Mouse (Mus musculus): ENCODE data around the gene Olfr1371. TPM values are rescaled to one million over a fixed set of nuclear protein-coding genes. Genes with fewer than 3 reads are reported as not detected.
"Not testable (repeated sequence)": the region's sequence is repeated elsewhere in the genome, so short reads cannot be mapped to it uniquely, and the experiment has no call there.

The Olfr1371 gene
- polyA plus RNA-seq, 1 experiment from 2014 or later = not detected

DNA sequence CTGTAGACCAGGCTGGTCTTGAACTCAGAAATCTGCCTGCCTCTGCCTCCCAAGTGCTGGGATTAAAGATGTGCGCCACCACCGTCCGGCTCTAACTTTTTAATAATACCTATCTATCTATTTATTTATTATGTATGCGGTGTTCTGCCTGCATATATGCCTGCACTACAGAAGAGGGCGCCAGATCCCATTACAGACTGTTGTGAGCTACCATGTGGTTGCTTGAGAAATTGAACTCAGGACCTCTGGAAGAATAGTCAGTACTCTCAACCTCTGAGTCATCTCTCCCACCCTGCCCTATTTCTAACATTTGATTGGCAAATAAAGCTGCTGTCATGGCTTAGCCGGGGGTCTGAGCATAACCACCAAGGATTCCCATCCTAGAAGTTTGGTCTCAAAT lies 9.1 kb upstream of the Olfr1371 start:
- H3K9me3 ChIP-seq = no peaks in the 10 kb centered on the region
- no peak for ATAC-seq
- no peak overlapping the region for H3K27ac ChIP-seq
- WGBS = 77% methylated on average over 6 of the region's 6 CpGs
- H3K4me1 ChIP-seq (replicated peaks) = peaks cover 2% of the 10 kb centered on the region; the same call in 1 of the 2 replicates
- H3K4me2 ChIP-seq (replicated peaks) = no peak overlapping the region
- peaks cover 11% of the 10 kb centered on the region for H3K27me3 ChIP-seq
- H3K4me3 ChIP-seq (replicated peaks) = no peak overlapping the region
- no peaks in the 10 kb centered on the region for H3K36me3 ChIP-seq
- no peak overlapping the region for H3K9ac ChIP-seq (replicated peaks)

- not testable (repeated sequence) for ATAC-seq
Observed at GRCm38 (mm10) chr11:52221921-52222320, 8.1 kb upstream of the Olfr1371 start.

GRCm38 (mm10) chr11:52220282-52220681 lies 6.5 kb upstream of the Olfr1371 start:
- peak; percentile 87 for ATAC-seq
- H3K4me3 ChIP-seq (replicated peaks) = no peak overlapping the region
- peaks cover 2% of the 10 kb centered on the region; the same call in 1 of the 2 replicates for H3K4me1 ChIP-seq (replicated peaks)
- no peak overlapping the region for H3K9ac ChIP-seq (replicated peaks)
- no peaks in the 10 kb centered on the region for H3K9me3 ChIP-seq
- WGBS = 6% methylated on average over 4 of the region's 4 CpGs
- H3K4me2 ChIP-seq (replicated peaks) = 0 out of 2 replicates have a peak overlapping the region, but pooled peaks have one; percentile 19
- H3K27me3 ChIP-seq = peaks cover 11% of the 10 kb centered on the region
- H3K36me3 ChIP-seq = no peaks in the 10 kb centered on the region
- H3K27ac ChIP-seq = no peak overlapping the region

More at GRCm38 (mm10) chr11:52221921-52222320, 8.1 kb upstream of the Olfr1371 start:
- H3K36me3 ChIP-seq; H3K4me1 ChIP-seq (replicated peaks); H3K9me3 ChIP-seq; H3K9ac ChIP-seq (replicated peaks); H3K4me2 ChIP-seq (replicated peaks); H3K27ac ChIP-seq; H3K4me3 ChIP-seq (replicated peaks): not testable (repeated sequence)
- WGBS = 89% methylated on average over 6 of the region's 6 CpGs
- H3K27me3 ChIP-seq = peaks cover 11% of the 10 kb centered on the region

DNA sequence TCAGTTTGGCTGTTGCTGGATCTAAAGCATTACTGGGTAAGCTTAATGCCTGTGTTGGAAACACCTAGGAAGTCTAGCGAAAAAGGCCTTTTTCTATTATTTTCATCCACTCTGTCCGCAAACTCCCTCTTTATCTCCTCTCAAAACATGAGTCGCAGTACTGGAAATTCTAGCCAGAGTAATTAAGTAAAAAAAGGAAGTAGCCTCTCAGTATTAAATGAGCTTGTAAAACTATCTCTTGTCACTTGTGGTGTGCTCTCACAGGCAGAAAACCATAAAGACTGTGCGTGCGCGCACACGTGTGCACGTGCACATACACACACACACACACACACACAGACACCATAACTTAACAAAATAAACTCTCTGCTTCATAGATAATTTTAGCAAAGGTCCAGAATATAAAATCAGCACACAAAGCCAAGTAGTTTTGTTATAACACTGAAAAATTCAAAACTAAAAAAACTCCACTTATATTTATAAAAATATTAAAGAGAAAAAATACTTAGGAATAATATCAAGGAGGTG lies 17.2 kb downstream of the Olfr1371 start:
- not testable (repeated sequence) for H3K4me1 ChIP-seq (replicated peaks); H3K9me3 ChIP-seq; H3K4me2 ChIP-seq (replicated peaks); H3K36me3 ChIP-seq; H3K9ac ChIP-seq (replicated peaks); ATAC-seq; H3K27ac ChIP-seq; H3K27me3 ChIP-seq; H3K4me3 ChIP-seq (replicated peaks)
- 98% methylated on average over 8 of the region's 8 CpGs for WGBS

DNA sequence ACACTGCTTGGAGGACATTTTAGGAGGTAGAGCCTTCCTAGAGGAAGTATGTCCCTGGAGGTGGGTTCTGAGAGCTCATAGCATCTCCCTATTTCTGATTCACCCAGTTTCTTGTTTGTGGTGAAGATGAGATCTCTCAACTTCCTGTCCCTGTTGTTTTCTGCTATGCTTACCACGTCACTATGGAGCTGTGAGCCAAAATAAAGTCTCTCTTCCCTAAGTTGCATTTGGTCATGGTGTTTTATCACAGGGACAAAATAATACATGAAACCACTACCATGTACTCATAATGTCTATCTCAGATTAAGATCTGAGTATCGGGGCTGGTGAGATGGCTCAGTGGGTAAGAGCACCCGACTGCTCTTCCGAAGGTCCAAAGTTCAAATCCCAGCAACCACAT lies 33.1 kb downstream of the Olfr1371 start:
- not testable (repeated sequence) for H3K4me2 ChIP-seq (replicated peaks); H3K27me3 ChIP-seq; ATAC-seq; H3K27ac ChIP-seq; H3K4me3 ChIP-seq (replicated peaks); H3K4me1 ChIP-seq (replicated peaks); H3K9me3 ChIP-seq; H3K9ac ChIP-seq (replicated peaks); H3K36me3 ChIP-seq
- WGBS = 93% methylated on average over 4 of the region's 4 CpGs

DNA sequence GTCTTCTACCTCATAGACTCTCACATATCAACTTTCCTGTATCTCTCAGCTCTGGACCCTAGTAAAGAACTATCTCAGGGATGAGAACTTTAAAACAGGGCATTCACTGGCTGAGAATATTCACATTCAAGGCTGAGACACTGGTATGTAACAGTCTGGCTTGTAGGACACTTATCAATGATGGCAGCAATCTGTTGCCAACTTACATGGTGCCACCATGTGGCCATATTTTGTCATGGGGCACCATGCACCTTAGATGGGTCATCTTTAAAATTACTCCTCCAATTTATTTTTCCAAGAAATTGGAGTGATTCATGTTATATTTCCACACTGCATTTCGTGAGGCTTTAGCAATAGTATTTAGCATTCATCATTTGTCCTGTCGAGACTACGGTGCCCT lies 33.9 kb downstream of the Olfr1371 start:
- H3K27me3 ChIP-seq, H3K9me3 ChIP-seq: not testable (repeated sequence)
- 95% methylated on average over 2 of the region's 3 CpGs for whole genome bisulfite sequencing

GRCm38 (mm10) chr11:52168461-52168860 lies 45.3 kb downstream of the Olfr1371 start:
- Histone ChIP-seq H3K4me1 (replicated peaks) (peaks cover 11% of the 10 kb centered on the region; the same call in 1 of the 2 replicates), H3K9me3 (no peaks in the 10 kb centered on the region), H3K27me3 (peaks cover 65% of the 10 kb centered on the region), H3K9ac (replicated peaks) (peak overlapping the region; percentile 41; the same call in 1 of the 2 replicates), H3K4me3 (replicated peaks) (peak overlapping the region; percentile 41), H3K4me2 (replicated peaks) (peak overlapping the region; percentile 66), H3K27ac (no peak overlapping the region), H3K36me3 (no peaks in the 10 kb centered on the region)
- ATAC-seq = no peak
- 20% methylated on average over 12 of the region's 12 CpGs for WGBS

More for the DNA sequence above, 33.9 kb downstream of the Olfr1371 start:
- not testable (repeated sequence) for ATAC-seq; H3K27ac ChIP-seq; H3K36me3 ChIP-seq; H3K4me2 ChIP-seq (replicated peaks); H3K4me3 ChIP-seq (replicated peaks); H3K4me1 ChIP-seq (replicated peaks); H3K9ac ChIP-seq (replicated peaks)

GRCm38 (mm10) chr11:52167901-52168302 lies 45.9 kb downstream of the Olfr1371 start:
- H3K27ac ChIP-seq, H3K9me3 ChIP-seq, H3K36me3 ChIP-seq: not testable (repeated sequence)
- Histone ChIP-seq H3K4me2 (replicated peaks) (peak overlapping the region; percentile 66), H3K4me1 (replicated peaks) (peaks cover 11% of the 10 kb centered on the region; the same call in 1 of the 2 replicates), H3K4me3 (replicated peaks) (peak overlapping the region; percentile 41), H3K9ac (replicated peaks) (0 out of 2 replicates have a peak overlapping the region, but pooled peaks have one; percentile 41), H3K27me3 (peaks cover 65% of the 10 kb centered on the region)
- ATAC-seq = peak; percentile 45
- WGBS = 2% methylated on average over 29 of the region's 42 CpGs

DNA sequence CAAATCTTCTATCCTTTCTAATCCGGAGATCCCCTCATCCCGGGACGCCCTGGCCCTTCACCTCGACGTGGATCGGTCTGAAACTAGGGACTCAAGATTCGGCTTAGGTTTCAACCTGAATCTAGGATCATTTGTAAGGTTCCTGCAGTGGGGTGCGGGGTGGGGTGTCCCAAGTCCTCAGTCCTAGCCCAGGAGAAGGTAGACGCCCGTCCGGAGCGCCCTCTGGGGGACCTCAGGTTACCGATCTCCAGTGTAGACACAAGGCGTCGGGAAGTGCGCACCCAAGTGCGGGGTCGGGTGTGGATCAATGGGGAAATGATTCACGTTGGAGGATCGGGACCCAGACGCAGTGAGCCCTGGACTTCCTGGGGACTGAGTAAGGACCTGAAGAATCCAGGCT lies 46.7 kb downstream of the Olfr1371 start:
- under 1% methylated on average over 21 of the region's 21 CpGs for WGBS
- H3K9ac ChIP-seq (replicated peaks) = no peak overlapping the region
- H3K36me3 ChIP-seq = no peaks in the 10 kb centered on the region
- no peaks in the 10 kb centered on the region for H3K9me3 ChIP-seq
- peaks cover 65% of the 10 kb centered on the region for H3K27me3 ChIP-seq
- no peak overlapping the region for H3K4me2 ChIP-seq (replicated peaks)
- H3K4me1 ChIP-seq (replicated peaks) = peaks cover 11% of the 10 kb centered on the region; the same call in 1 of the 2 replicates
- H3K4me3 ChIP-seq (replicated peaks) = no peak overlapping the region
- H3K27ac ChIP-seq = no peak overlapping the region
- no peak for ATAC-seq

DNA sequence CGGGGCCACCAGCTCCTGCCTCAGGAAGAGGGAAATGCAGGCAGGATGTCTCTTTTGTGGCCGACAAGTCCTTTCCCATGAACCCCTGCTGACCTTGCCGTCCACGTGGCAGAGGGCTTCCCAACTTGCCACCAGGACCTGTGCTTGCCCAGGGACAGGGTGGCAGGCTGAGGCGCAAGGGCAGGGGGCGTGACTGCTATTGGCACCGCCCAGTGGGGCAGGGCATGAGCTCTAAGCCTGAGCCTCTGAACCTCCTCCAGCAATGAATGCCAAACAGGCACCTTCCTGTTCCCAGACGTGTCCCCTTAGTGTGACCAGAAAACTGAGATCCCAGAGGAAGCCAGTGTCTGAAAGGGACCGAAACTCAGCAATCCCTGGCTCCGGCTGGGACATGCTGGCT lies 49.9 kb downstream of the Olfr1371 start:
- Histone ChIP-seq H3K9me3 (no peaks in the 10 kb centered on the region), H3K4me1 (replicated peaks) (peaks cover 11% of the 10 kb centered on the region; the same call in 1 of the 2 replicates), H3K27ac (no peak overlapping the region), H3K4me3 (replicated peaks) (no peak overlapping the region), H3K27me3 (peaks cover 43% of the 10 kb centered on the region), H3K4me2 (replicated peaks) (no peak overlapping the region), H3K9ac (replicated peaks) (no peak overlapping the region), H3K36me3 (no peaks in the 10 kb centered on the region)
- WGBS = 46% methylated on average over 10 of the region's 10 CpGs
- no peak for ATAC-seq

Other genes with a start within 250 kb of the Olfr1371 start
- gene Cdkn2aipnl, start 246.3 kb downstream of the Olfr1371 start, polyA plus RNA-seq (2015; fragmentation: Nextera tagmentation; extraction: Ambion mirVana) = 118 and 120 TPM in 2 replicates
- gene Ube2b, start 213.2 kb downstream of the Olfr1371 start, polyA plus RNA-seq (2015; fragmentation: Nextera tagmentation; extraction: Ambion mirVana) = 272 and 284 TPM in 2 replicates
- 22.6 and 25.3 TPM in 2 replicates for gene Cdkl3, start 209.8 kb downstream of the Olfr1371 start, polyA plus RNA-seq (2015; fragmentation: Nextera tagmentation; extraction: Ambion mirVana)
- gene Ppp2ca, start 115.3 kb downstream of the Olfr1371 start, polyA plus RNA-seq (2015; fragmentation: Nextera tagmentation; extraction: Ambion mirVana) = 120 and 126 TPM in 2 replicates
- not detected in 2 replicates for gene Olfr1373, start 68.5 kb downstream of the Olfr1371 start, polyA plus RNA-seq (2015; fragmentation: Nextera tagmentation; extraction: Ambion mirVana)
- 1,061 and 1,143 TPM in 2 replicates for gene Skp1a, start 18.0 kb upstream of the Olfr1371 start, polyA plus RNA-seq (2015; fragmentation: Nextera tagmentation; extraction: Ambion mirVana)
- 3.1 and 4.2 TPM in 2 replicates for gene Tcf7, start 69.0 kb upstream of the Olfr1371 start, polyA plus RNA-seq (2015; fragmentation: Nextera tagmentation; extraction: Ambion mirVana)
- 268 and 278 TPM in 2 replicates for gene Vdac1, start 146.9 kb upstream of the Olfr1371 start, polyA plus RNA-seq (2015; fragmentation: Nextera tagmentation; extraction: Ambion mirVana)
- gene 9530068E07Rik, start 182.4 kb upstream of the Olfr1371 start, polyA plus RNA-seq (2015; fragmentation: Nextera tagmentation; extraction: Ambion mirVana) = 127 and 131 TPM in 2 replicates